Mouse (Mus musculus) cerebellum, postnatal 36 days (tissue): ENCODE measurements at regions not wholly inside any gene's neighbourhood (a gene's known extent, or its start where the extent isn't known, plus 50 kb on each side); places are given as distances from the start of the nearest gene placed in this dataset.

Experiments
- DNase-seq, 2 experiments: peaks; one replicate each; pipeline ENCODE4 v3.0.0; 2021 to 2022; ENCODE audit warnings: mixed read lengths in 2 of 2

DNA sequence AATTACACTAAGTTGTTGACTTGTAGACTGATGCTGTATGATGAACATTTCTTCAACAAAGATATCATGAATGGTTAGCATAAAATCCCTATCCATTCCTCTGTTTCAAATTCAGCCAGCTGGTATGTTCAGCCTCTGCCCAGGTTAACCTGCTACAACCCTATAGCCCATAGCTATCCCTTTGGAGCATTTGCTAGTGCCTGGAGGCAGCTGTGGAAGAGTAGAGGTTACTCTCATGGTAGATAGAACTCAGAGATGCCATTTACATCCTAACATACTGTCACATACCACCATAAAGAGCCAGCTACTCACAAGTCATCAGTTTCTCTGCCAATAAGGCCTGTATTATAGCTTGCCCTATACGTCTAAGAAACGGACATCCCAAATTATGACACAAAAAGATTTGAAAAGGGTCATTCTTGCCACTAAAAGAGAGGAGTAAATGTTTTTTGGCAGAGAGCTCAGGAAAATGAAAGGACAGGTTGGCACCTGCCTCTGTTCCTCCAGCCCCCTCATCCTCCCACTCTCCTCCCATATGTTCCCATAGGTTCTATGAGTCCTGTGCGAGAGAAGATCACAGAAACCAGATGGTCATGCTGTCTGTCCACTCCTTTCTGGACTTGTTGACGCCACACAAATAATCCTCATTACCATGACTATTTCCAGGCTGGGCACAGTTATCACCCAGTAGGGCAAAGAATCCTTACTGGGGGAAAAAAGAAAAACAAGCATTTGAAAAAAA is 156.5 kb upstream of the Ngly1 start:
- DNase-seq = peak; percentile 66 to 84

DNA sequence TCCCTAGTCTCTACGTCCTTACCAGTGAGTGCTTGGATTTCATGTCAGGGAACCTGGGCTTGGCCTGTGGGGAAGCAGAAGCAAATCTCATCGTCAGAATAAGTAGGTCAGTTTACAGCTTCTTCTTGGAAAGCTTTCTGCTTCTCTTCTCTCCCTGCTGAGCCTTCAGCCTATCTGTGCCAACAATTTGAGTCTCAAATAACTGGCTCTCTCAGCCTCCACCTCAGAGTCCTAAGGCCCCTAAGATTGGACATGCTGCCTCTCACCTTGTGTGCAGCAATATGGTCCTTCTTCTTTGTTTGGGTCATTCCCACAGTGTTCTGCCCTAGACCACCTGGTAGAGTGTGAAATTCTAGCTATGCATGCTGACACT is 156.0 kb upstream of the Ngly1 start:
- DNase-seq = peak; percentile 78 to 87

DNA sequence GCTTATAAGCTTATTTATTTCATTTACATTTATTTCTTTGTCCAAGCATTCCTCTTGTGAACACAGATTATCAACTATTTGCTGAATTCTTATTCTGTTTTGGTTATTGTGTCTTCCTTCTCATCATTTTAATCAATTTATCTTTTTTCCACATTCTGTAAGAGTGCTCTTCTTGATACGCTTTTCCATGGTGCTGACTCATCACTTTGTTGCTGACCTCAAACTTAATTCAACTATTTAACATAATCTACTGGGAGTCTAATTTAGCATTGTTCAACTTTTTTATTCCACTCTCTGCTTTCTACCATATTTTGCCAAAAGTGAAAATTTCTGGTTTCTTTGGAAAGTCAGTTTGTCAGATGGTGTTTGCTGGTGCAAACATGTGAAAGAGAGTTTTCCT is 139.7 kb upstream of the Ngly1 start:
- DNase-seq = no peak

DNA sequence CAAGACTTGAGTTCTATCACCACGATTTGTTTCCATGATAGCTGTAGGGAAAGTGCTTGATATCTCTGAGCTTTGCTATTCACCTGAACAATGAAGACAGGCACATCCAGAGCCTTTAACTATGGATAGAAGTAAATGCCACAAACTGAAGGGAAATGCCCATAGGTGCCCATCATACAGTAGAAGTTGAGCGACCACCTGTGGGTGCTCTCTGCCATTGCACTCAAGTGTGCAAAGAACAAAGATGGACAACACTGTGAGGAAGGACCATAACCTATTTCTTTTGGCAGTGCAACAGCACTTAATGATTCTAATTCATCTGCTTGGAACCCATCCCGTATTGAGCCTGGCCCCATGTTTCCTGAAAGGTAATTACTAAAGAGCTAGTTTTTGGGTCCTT is 116.4 kb upstream of the Ngly1 start:
- DNase-seq = no peak

DNA sequence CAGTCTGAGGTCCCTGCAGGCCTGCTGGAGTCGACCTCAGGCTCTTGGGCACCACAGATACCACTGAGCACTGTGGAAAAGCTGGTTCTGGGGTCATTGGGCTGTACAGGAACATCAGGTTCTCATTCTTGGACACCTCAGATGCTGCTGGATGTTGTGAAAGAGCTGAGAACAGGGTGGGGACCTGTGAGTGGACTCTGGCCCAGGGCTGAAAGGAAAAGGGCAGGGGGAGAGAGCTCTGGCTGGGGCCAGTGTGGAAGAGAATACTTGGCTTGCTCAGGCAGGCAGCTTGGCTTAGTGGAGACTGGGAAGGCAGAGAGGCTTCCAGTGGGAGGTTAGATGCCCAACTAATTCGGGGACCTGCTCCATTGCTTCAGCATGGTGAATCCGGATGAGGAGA is 115.7 kb upstream of the Ngly1 start:
- DNase-seq = no peak

DNA sequence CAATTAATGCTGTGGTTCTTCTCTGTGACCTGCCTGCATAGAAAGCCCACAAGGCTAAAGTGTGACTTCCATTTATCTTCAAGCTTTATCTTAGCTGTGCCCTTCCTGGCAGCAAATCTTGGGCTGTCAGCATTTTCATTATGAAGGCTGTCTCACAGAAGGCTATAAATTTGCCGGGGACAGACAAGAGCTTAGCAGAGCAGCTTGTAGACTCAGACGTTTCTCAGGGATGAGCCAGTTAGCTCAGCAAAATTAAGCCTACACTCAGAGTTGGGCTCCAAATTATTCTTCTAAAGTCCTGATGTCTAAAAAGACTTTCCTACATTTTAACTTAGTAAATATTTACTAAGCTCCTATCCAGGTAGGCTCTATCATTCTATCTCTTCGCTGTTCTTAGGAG is 112.9 kb upstream of the Ngly1 start:
- no peak for DNase-seq

DNA sequence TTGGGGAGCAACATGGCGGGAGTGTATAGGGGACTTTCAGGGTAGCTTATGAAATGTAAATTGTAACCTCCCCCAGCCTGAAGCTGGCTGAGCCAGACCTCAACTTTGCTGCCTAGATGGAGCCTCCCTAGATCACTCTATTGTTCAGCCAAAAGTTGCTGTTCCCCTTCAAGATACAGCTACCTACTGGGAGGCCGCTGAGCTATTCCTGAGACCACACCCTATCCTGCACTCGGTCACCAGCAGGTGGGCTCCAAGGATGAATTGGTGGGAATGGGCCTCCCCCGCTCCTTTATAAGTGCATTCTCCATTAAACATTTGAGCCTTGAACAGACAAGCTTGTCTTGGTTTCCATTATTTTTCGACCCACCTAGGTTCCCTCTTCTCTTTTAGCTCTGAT is 104.8 kb upstream of the Ngly1 start:
- DNase-seq = no peak

DNA sequence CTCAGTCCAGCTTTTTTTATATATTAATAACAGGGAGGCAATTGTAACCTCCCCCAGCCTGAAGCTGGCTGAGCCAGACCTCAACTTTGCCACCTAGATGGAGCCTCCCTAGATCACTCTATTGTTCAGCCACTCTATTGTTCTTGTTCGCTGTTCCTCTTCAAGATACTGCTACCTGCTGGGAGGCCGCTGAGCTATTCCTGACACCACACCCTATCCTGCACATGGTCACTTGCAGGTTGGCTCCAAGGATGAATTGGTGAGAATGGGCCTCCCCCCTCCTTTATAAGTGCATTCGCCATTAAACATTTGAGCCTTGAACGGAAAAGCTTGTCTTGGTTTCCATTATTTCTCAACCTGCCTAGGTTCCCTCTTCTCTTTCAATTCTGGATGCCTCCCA is 102.3 kb upstream of the Ngly1 start:
- DNase-seq = no peak

DNA sequence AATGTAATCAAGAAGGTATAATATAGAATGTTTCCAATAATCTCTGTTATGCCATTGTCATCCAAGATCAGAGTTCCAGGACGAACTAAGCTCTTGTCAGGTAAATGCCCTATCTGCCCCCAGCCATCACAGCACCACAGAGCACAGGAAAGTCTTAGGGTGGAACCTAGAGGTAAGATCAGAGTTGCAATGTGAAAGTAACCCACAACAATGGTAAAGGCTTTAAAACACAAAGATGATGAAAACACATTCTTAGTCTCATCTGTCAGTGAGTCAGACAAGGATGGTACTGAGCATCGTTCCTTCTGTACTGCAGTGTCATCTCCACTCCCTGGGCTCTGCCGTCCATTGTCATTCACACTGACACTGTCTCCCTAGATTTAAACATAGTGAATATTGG is 97.3 kb upstream of the Ngly1 start:
- DNase-seq = no peak

DNA sequence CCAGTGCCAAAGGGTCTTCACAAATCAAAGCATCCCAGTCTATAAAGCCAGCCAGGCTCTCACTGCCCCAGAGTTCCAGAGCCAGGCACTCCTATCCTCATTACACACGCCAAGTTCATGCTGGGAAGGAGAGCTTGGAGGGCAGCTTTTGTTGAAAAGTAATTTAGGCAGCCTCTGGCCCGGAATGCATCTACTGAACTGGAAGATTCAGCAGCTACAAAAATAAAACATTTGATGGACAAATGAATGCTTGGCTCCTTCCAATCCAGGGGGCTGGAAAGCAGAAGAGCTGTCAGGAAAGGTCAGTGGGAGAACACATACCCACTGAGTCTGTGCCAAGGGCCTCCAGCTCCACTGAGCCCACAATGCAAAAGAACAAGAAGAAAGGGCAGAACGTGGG is 96.4 kb upstream of the Ngly1 start:
- peak in 1 of 2 experiments; percentile 20 for DNase-seq

DNA sequence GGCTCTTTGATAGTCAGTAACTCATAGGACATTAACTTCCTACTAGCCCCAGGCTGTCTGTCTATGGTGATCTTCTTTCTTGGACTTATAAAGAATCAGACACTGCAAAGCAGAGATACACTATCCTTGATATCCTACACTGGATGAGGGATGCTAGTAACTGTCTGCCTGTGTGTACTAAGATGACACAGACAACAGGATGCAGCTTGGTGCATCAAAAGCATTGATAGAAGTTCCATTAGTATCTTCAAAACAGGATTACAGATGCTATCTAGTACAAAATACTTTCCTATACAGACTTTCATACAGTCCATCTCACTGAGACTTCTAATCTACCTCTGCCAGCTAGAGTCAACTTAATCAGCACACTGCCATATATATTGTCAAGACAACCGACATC is 94.0 kb upstream of the Ngly1 start:
- DNase-seq = no peak

DNA sequence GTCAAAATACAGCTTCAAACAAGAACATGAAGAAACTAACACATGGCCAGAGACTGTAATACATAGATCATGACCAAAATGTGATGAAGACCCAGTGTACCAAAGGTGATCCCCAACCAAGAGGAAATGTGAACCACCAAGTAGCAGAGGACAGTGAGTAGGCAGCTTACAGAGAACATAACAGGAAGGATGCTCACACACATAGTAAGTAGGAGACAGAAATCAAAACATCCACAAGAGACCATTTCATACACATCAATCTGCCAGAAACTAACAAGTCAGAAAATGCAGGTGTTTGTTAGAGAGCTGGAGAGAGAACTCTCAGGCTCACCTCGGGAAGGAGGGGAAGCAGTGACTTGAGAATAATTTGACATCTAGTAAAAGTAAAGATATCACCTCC is 78.9 kb upstream of the Ngly1 start:
- no peak for DNase-seq

DNA sequence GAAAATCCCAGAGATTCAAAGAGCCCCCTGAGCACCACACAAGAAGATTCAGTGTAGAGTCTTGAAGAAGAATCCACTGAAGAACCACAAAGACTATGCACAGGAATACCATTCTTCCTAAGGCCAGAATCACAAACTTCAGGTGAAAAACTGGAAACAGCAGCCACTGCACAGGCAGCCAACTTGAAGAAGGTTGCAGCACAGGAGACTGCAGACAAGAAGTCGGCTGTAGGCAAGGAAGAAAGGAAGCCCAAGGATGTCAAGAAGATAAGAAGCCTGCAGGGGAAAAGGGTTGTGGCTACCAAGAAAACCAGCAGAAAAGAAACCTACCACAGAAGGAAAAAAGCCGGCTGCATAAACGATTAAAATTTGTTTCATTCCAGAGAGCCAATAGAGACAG is 76.8 kb upstream of the Ngly1 start:
- no peak for DNase-seq

DNA sequence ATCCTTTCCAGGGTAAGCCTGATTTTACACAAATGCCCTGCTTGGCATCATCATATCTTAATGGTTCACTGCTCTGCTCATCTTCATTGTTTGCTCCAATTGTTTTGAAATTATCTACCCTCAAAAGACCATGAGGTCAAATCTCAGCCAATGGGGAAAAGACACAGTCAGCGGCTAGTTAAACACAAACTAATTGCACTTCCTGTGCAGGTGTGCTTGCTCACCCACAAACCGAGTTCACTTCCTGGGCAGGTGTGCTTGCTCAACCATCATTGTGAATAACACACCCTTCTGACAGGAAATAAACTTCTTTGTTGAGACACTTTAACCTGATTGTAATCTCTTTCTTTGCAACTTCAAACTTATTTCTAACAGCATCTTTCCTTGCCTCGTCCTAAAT is 75.8 kb upstream of the Ngly1 start:
- no peak for DNase-seq

DNA sequence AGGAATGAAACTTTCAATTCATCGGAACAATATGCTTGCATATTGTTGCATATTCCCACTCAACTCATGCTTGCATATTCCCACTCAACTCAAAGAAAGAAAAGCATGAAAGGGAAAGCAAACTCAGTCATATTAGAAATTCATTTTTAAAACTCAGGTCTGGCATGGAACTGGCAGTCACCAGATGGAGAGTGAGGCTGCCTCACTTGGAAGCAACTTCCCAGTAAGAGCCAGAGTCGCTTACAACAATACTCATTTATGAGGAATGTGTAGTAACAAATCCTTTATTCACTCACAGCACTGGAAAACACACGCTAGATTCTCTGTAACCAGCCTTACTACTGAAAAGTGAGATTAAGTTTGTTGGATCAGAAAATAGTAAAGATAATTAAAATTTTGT is 70.9 kb upstream of the Ngly1 start:
- no peak for DNase-seq

DNA sequence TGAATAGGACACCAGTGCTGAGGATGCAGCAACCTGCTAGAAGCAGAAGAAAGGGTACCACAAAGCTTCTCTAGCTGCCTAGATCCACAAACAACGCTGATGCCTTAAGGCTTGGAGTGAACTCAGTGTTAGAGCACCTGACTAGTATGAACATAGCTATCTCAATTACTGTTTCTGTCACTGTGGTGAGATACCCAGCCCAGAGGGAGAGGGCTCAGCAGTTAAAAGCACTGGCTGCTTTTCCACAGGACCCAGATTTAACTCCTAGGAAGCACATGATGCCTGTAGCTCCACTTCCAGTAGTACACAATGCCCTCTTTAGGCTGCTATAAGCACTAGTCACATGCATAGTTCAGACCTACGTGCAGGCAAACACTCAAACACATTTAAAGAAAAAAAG is 67.3 kb upstream of the Ngly1 start:
- DNase-seq = no peak

DNA sequence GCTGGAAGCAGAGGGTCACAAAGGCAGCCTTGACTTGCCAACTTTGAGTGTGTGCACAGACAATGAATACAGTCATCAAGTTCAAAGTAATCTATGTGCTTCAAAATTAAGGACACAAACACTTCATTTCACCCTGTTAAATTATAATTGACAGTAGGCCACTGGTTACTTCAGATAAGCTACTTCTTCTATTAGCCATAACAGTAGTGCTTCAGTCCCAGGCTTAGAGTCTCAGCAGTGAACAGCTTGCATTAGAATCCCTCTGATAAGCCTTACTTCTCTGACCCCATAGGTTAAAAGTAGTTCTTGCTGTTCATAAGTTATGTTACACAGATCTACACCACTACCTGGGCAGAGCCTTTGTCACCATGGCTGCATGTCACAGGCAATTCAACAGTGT is 63.8 kb upstream of the Ngly1 start:
- no peak for DNase-seq
